Mouse (Mus musculus): ENCODE measurements at regions not wholly inside any gene's neighbourhood (a gene's known extent, or its start where the extent isn't known, plus 50 kb on each side); places are given as distances from the start of the nearest gene placed in this dataset.

GRCm38 (mm10) chr1:35759600-35759999 lies 308.6 kb upstream of the Hs6st1 start:
- peak; percentile 59 for ATAC-seq (replicated peaks; ENCODE audit: insufficient number of reproducible peaks, insufficient read depth, low FRiP score, low read depth)
- no peak overlapping the region for H3K4me2 ChIP-seq
- no peak overlapping the region for H3K4me3 ChIP-seq
- H3K4me1 ChIP-seq (replicated peaks), result peaks cover 12% of the 10 kb centered on the region
- H3K9ac ChIP-seq, result no peak overlapping the region
- WGBS, result 15% methylated on average over 4 of the region's 4 CpGs
- no peaks in the 10 kb centered on the region for H3K27me3 ChIP-seq
- no peaks in the 10 kb centered on the region for H3K9me3 ChIP-seq (replicated peaks)
- H3K27ac ChIP-seq, result peak overlapping the region; percentile 28; the same call in 1 of the 2 replicates
- H3K36me3 ChIP-seq, result no peaks in the 10 kb centered on the region

- Histone ChIP-seq H3K9ac (no peak overlapping the region), H3K4me2 (no peak overlapping the region), H3K4me3 (no peak overlapping the region), H3K27ac (no peak overlapping the region), H3K27me3 (no peaks in the 10 kb centered on the region), H3K4me1 (replicated peaks) (peaks cover 12% of the 10 kb centered on the region), H3K36me3 (no peaks in the 10 kb centered on the region), H3K9me3 (replicated peaks) (no peaks in the 10 kb centered on the region)
- 90% methylated on average over 9 of the region's 9 CpGs for WGBS
- ATAC-seq (replicated peaks; ENCODE audit: insufficient number of reproducible peaks, insufficient read depth, low FRiP score, low read depth), result peak; percentile 17; the same call in 1 of the 2 replicates
Measured at GRCm38 (mm10) chr1:35763051-35763450, 305.1 kb upstream of the Hs6st1 start.

DNA sequence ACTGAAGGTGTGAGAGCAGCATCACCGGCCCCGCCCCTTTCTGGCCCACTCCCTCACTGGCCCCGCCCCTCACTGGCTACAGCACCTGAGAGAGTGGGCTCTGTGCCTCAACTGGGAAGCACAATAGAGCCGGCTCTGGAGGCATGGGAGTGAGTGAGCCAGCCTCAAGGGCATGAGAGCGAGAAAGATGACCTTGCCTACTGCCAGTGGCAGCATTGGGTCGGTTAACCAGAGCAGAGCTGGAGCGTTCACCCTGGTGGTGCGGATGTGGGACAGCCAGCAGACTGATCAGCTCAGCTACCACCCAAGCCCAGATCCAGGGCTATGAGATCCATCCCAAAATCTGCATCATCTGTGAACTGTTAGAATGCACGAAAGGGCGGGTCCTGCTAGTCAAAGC lies 304.7 kb upstream of the Hs6st1 start:
- WGBS, result 67% methylated on average over 10 of the region's 10 CpGs
- ATAC-seq (replicated peaks; ENCODE audit: insufficient number of reproducible peaks, insufficient read depth, low FRiP score, low read depth), result 0 out of 2 replicates have a peak, but pooled peaks have one; percentile 28
- no peak overlapping the region for H3K4me3 ChIP-seq
- H3K27me3 ChIP-seq, result no peaks in the 10 kb centered on the region
- peaks cover 12% of the 10 kb centered on the region for H3K4me1 ChIP-seq (replicated peaks)
- no peaks in the 10 kb centered on the region for H3K36me3 ChIP-seq
- no peak overlapping the region for H3K27ac ChIP-seq
- no peaks in the 10 kb centered on the region for H3K9me3 ChIP-seq (replicated peaks)
- no peak overlapping the region for H3K9ac ChIP-seq
- no peak overlapping the region for H3K4me2 ChIP-seq

GRCm38 (mm10) chr1:35764068-35764467 lies 304.1 kb upstream of the Hs6st1 start:
- Histone ChIP-seq H3K36me3 (no peaks in the 10 kb centered on the region), H3K4me3 (no peak overlapping the region), H3K4me1 (replicated peaks) (peaks cover 12% of the 10 kb centered on the region), H3K4me2 (no peak overlapping the region), H3K9ac (no peak overlapping the region), H3K9me3 (replicated peaks) (no peaks in the 10 kb centered on the region), H3K27ac (no peak overlapping the region), H3K27me3 (no peaks in the 10 kb centered on the region)
- no peak for ATAC-seq (replicated peaks; ENCODE audit: insufficient number of reproducible peaks, insufficient read depth, low FRiP score, low read depth)
- WGBS, result 84% methylated on average over 1 of the region's 1 CpGs

DNA sequence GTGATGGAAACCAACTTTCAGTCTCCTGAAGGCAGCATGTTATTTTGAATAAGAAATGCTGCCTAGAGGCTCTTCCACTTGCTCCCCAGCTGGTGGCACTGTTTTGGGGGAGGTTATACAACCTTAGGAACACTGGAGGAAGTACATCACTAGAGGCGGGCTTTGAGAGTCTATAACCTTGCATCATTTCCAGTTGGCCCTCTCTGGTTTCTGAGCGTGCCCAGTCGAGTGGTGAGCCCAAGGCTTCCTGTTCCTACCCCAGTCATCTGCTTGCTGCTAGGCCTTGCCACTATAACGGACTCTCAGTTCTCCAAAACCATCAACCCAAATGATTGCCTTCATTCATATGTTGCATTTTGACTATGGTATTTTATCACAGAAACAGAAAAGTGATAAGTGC lies 302.5 kb upstream of the Hs6st1 start:
- Histone ChIP-seq H3K4me1 (replicated peaks) (no peaks in the 10 kb centered on the region), H3K4me2 (no peak overlapping the region), H3K9ac (no peak overlapping the region), H3K9me3 (replicated peaks) (no peaks in the 10 kb centered on the region), H3K27me3 (no peaks in the 10 kb centered on the region), H3K27ac (no peak overlapping the region), H3K4me3 (no peak overlapping the region), H3K36me3 (no peaks in the 10 kb centered on the region)
- no peak for ATAC-seq (replicated peaks; ENCODE audit: insufficient number of reproducible peaks, insufficient read depth, low FRiP score, low read depth)
- WGBS, result 81% methylated on average over 4 of the region's 4 CpGs

DNA sequence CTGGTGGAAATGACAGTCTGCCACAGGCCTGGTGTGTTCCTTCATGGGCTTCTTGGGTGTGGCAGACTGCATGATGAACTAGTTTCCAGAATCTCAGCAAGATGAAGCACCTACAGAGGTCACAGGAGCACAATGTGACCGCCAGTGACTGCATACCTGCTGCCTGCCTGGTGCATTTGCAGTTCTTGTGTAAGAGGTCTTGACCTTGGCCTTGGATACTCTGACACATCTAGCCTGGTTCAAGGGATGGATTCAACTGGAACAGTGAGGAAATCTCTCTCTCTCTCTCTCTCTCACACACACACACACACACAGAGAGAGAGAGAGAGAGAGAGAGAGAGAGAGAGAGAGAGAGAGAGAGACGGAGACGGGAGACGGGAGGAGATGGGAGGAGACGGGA lies 301.9 kb upstream of the Hs6st1 start:
- H3K4me1 ChIP-seq (replicated peaks), result no peaks in the 10 kb centered on the region
- no peak overlapping the region for H3K4me2 ChIP-seq
- no peak overlapping the region for H3K4me3 ChIP-seq
- ATAC-seq (replicated peaks; ENCODE audit: insufficient number of reproducible peaks, insufficient read depth, low FRiP score, low read depth), result no peak
- no peak overlapping the region for H3K27ac ChIP-seq
- H3K27me3 ChIP-seq, result no peaks in the 10 kb centered on the region
- H3K9ac ChIP-seq, result no peak overlapping the region
- H3K36me3 ChIP-seq, result no peaks in the 10 kb centered on the region
- WGBS, result 85% methylated on average over 5 of the region's 5 CpGs
- no peaks in the 10 kb centered on the region for H3K9me3 ChIP-seq (replicated peaks)

GRCm38 (mm10) chr1:35772567-35772966 lies 295.6 kb upstream of the Hs6st1 start:
- Histone ChIP-seq H3K9ac (no peak overlapping the region), H3K36me3 (no peaks in the 10 kb centered on the region), H3K4me3 (no peak overlapping the region), H3K4me2 (no peak overlapping the region), H3K9me3 (replicated peaks) (no peaks in the 10 kb centered on the region), H3K4me1 (replicated peaks) (no peaks in the 10 kb centered on the region), H3K27me3 (no peaks in the 10 kb centered on the region), H3K27ac (no peak overlapping the region)
- ATAC-seq (replicated peaks; ENCODE audit: insufficient number of reproducible peaks, insufficient read depth, low FRiP score, low read depth), result no peak
- WGBS, result 65% methylated on average over 6 of the region's 6 CpGs

GRCm38 (mm10) chr1:35774566-35774965 lies 293.6 kb upstream of the Hs6st1 start:
- no peaks in the 10 kb centered on the region for H3K36me3 ChIP-seq
- no peaks in the 10 kb centered on the region for H3K4me1 ChIP-seq (replicated peaks)
- H3K4me3 ChIP-seq, result no peak overlapping the region
- no peak overlapping the region for H3K27ac ChIP-seq
- H3K9me3 ChIP-seq (replicated peaks), result no peaks in the 10 kb centered on the region
- ATAC-seq (replicated peaks; ENCODE audit: insufficient number of reproducible peaks, insufficient read depth, low FRiP score, low read depth), result no peak
- H3K9ac ChIP-seq, result no peak overlapping the region
- H3K27me3 ChIP-seq, result no peaks in the 10 kb centered on the region
- H3K4me2 ChIP-seq, result no peak overlapping the region
- WGBS, result 94% methylated on average over 2 of the region's 2 CpGs

DNA sequence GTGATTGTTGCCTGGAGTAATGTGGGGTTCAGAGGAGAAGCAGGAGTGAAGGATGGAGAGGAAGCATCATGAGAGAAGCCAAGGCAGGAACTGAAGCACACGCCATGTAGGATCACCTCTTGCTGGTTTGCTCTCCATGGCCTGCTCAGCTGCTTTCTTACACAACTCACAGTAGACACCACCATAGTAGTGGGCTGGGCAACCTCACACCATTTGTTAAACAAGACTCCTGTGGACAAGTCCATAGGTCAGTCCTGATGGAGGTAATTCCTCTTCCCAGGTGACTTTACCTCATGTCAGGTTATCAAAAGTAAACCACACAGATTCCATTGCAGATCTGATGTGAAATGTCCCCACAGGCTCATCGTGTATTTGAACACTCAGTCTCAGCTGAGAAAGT lies 285.5 kb upstream of the Hs6st1 start:
- no peak for ATAC-seq (replicated peaks; ENCODE audit: insufficient number of reproducible peaks, insufficient read depth, low FRiP score, low read depth)
- H3K4me3 ChIP-seq, result no peak overlapping the region
- 77% methylated on average over 2 of the region's 2 CpGs for WGBS
- H3K27ac ChIP-seq, result no peak overlapping the region
- H3K36me3 ChIP-seq, result no peaks in the 10 kb centered on the region
- no peaks in the 10 kb centered on the region for H3K27me3 ChIP-seq
- peaks cover 4% of the 10 kb centered on the region; the same call in 1 of the 2 replicates for H3K4me1 ChIP-seq (replicated peaks)
- no peak overlapping the region for H3K4me2 ChIP-seq
- no peak overlapping the region for H3K9ac ChIP-seq
- no peaks in the 10 kb centered on the region for H3K9me3 ChIP-seq (replicated peaks)

GRCm38 (mm10) chr1:35783427-35783826 lies 284.8 kb upstream of the Hs6st1 start:
- Histone ChIP-seq H3K4me2 (no peak overlapping the region), H3K4me1 (replicated peaks) (peaks cover 4% of the 10 kb centered on the region; the same call in 1 of the 2 replicates)
- ATAC-seq (replicated peaks; ENCODE audit: insufficient number of reproducible peaks, insufficient read depth, low FRiP score, low read depth), result no peak

DNA sequence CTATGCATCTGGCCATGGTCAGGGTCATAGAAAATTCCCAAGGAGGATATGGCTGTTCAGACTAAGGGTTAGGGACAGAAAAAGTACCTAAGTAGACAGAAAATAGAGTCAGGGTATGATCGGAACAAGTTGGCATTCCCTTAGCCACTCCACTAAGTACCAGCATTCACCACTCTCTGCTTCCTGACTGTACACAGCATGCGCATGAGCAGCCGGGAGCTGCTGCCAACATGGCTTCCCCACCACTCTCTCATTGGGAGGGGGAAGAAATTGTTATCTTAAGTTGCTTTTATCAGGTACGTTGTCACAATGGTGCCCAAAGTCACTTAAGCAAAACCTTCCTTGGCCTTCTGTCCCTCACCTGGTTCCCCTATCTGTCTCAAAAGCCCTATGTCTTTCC lies 282.0 kb upstream of the Hs6st1 start:
- Histone ChIP-seq H3K4me2 (no peak overlapping the region), H3K9me3 (replicated peaks) (no peaks in the 10 kb centered on the region), H3K9ac (no peak overlapping the region), H3K4me3 (no peak overlapping the region), H3K27me3 (no peaks in the 10 kb centered on the region), H3K4me1 (replicated peaks) (peaks cover 4% of the 10 kb centered on the region; the same call in 1 of the 2 replicates), H3K36me3 (no peaks in the 10 kb centered on the region), H3K27ac (no peak overlapping the region)
- WGBS, result 89% methylated on average over 4 of the region's 4 CpGs
- no peak for ATAC-seq (replicated peaks; ENCODE audit: insufficient number of reproducible peaks, insufficient read depth, low FRiP score, low read depth)

More at GRCm38 (mm10) chr1:35783427-35783826, 284.8 kb upstream of the Hs6st1 start:
- H3K27me3 ChIP-seq, result no peaks in the 10 kb centered on the region
- H3K27ac ChIP-seq, result no peak overlapping the region
- 70% methylated on average over 6 of the region's 6 CpGs for WGBS
- H3K36me3 ChIP-seq, result no peaks in the 10 kb centered on the region
- no peaks in the 10 kb centered on the region for H3K9me3 ChIP-seq (replicated peaks)
- no peak overlapping the region for H3K9ac ChIP-seq
- H3K4me3 ChIP-seq, result no peak overlapping the region

DNA sequence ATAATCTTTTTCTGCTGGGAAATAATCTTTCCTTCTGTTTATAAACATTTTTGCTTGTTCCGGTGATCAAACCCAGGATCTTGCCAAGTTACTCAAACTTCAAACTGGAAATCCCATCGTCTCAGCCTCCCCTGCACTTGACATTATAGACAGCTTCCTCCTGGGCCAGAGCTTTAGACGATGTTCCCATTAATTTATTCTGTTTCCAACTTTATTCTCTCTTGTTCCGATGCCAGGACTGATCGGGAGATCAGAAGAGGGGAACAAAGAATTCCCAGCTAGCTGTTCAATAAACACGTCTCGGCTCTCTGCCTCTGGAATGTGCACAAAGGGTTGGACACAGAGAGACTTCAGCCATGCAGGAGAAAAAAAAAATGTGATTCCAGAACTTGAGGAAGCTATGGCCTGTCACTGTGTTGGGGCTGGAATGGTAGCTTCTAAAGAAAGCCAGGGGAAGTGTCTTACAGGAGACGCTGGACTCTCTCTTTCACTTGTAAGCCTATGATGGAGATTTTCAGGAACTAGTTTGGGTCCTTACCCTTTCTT lies 281.5 kb upstream of the Hs6st1 start:
- H3K27me3 ChIP-seq, result no peaks in the 10 kb centered on the region
- H3K4me2 ChIP-seq, result no peak overlapping the region
- H3K9me3 ChIP-seq (replicated peaks), result no peaks in the 10 kb centered on the region
- H3K4me1 ChIP-seq (replicated peaks), result peaks cover 4% of the 10 kb centered on the region; the same call in 1 of the 2 replicates
- 71% methylated on average over 8 of the region's 8 CpGs for WGBS
- H3K4me3 ChIP-seq, result no peak overlapping the region
- H3K36me3 ChIP-seq, result no peaks in the 10 kb centered on the region
- no peak overlapping the region for H3K27ac ChIP-seq
- H3K9ac ChIP-seq, result no peak overlapping the region
- no peak for ATAC-seq (replicated peaks; ENCODE audit: insufficient number of reproducible peaks, insufficient read depth, low FRiP score, low read depth)

Measured in heart, embryonic 15.5 days (tissue).